Mouse (Mus musculus) lung, embryonic 16.5 days (tissue): Measurements from ENCODE around the gene Zfp553. TPM values are rescaled to one million over a fixed set of nuclear protein-coding genes. Genes with fewer than 3 reads are reported as not detected.

Experiments used
- ATAC-seq: fragments of 200-750 bp; cut with Nextera tagmentation; 2 replicates; pipeline ENCODE4 v1.8.0; 2017; ENCODE audit warnings: low read depth, mild to moderate bottlenecking, moderate library complexity
- H3K27ac ChIP-seq: fragments of 300-500 bp; sonication (generic); 2 replicates; pipeline ENCODE4 v1.5.1; 2014; ENCODE audit warnings: mild to moderate bottlenecking, control low read depth, low read length
- H3K27me3 ChIP-seq: fragments of 300-500 bp; sonication (generic); 2 replicates; pipeline ENCODE4 v1.6.1; 2014; ENCODE audit warnings: low read depth, low read length, mixed read lengths; ENCODE audit not compliant: control insufficient read depth, insufficient read depth
- H3K36me3 ChIP-seq: fragments of 300-500 bp; sonication (generic); 2 replicates; pipeline ENCODE4 v1.6.1; 2014; ENCODE audit warnings: low read length; ENCODE audit not compliant: control insufficient read depth, insufficient read depth
- H3K4me1 ChIP-seq: fragments of 300-500 bp; sonication (generic); replicated peaks from 2 replicates; pipeline ENCODE4 v1.6.1; 2014; ENCODE audit warnings: low read length, mixed read lengths; ENCODE audit not compliant: control insufficient read depth, insufficient read depth
- H3K4me2 ChIP-seq: fragments of 300-500 bp; sonication (generic); 2 replicates; pipeline ENCODE4 v1.6.1; 2014; ENCODE audit warnings: low read depth, low read length, control low read depth
- H3K4me3 ChIP-seq: fragments of 300-500 bp; sonication (generic); 2 replicates; pipeline ENCODE4 v1.5.1; 2014; ENCODE audit warnings: mild to moderate bottlenecking, low read length, control low read depth
- H3K9ac ChIP-seq: fragments of 300-500 bp; sonication (generic); 2 replicates; pipeline ENCODE4 v1.6.1; 2014; ENCODE audit warnings: low read length, control low read depth
- H3K9me3 ChIP-seq: fragments of 300-500 bp; sonication (generic); 2 replicates; pipeline ENCODE4 v1.6.1; 2016; ENCODE audit warnings: low read length; ENCODE audit not compliant: control insufficient read depth
- WGBS: fragments of 180-500 bp; shearing (Covaris S2); extraction: QIAGEN DNeasy Blood & Tissue Kit; methylation state at CpG from one replicate; pipeline ENCODE4 v1.1.7; 2014; 5-methylcytosine and 5-hydroxymethylcytosine counted together
- polyA plus RNA-seq: library from polyadenylated mRNA; unstranded; fragments of >200 nt; fragmentation: Nextera tagmentation; extraction: Ambion mirVana; gene quantifications from 2 replicates; pipeline ENCODE4 v1.2.1, GENCODE M21; 2015

The Zfp553 gene
- 27.7 and 32.3 TPM in 2 replicates for polyA plus RNA-seq

DNA sequence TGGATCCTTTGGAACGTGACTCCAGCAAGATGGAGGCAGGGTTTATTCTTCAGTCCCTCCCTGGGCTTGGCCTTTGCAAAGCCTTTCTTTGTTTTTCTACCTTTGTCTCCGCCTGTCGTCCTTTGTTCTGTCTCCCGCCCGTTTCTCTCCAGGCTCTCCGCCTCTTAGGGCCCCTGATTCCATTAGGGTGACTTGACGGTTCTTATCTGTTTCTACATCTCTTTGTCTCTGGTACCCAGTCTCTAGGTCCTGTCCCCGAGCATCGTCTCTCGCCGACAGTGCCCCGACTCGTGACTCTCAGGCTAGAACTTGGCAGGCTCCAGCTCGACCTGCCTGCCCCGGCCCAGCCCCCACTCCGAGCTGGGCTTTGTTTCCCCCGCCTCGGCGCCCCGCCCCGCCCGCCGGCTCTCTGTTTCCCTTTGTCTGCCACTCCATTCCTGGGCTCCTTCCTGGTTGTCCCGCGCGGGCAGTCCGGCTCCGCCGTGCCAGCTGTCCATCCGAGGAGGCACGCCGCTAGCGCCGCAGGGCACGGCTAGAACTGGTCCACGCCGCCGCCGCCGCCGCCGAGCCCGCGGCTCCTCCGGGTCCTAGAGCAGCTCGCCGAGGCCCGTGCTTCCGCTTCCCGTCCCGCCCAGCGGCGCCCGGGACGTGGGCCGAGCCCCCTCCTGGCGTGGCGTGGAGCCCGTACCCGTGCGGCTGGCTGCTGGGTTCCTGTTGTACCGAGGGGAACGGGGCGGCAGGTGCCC, at the start of gene Zfp553, which contains the start of gene Sept1:
Gene Zfp553, plus strand, starts transcription at position 440 of the 746 bp plus-strand sequence.
Gene Sept1, minus strand, starts transcription at position 509 of the 746 bp plus-strand sequence.
- H3K27ac ChIP-seq: peak within 1 kb of the TSS; percentile 99
- peak within 1 kb of the TSS; percentile 76 for H3K4me2 ChIP-seq
- H3K36me3 ChIP-seq: peaks cover 26% of the 10 kb centered on the region
- peak; percentile 94 for ATAC-seq
- WGBS: under 1% methylated on average over 61 of the region's 64 CpGs
- no peaks in the 10 kb centered on the region for H3K9me3 ChIP-seq
- H3K27me3 ChIP-seq: no peaks in the 10 kb centered on the region
- peak within 1 kb of the TSS; percentile 97 for H3K9ac ChIP-seq
- H3K4me1 ChIP-seq: peaks cover 26% of the 10 kb centered on the region
- H3K4me3 ChIP-seq: peak within 1 kb of the TSS; percentile 98

DNA sequence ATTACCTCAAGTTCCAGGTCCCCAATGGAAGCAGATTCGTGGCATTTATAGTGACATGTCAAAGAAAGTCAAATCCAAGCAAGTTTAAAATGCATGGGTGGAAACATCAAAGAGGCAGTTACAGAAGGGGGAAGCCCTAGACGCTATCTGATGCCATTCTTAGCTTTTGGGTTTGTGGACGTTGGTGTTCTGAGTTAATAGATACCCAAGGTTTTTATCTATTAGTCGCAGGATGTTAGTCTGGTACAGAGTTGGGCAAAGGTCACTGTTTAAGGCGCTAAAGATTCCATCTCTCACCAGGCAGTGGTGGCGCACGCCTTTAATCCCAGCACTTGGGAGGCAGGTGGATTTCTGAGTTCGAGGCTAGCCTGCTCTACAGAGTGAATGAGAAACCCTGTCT, 49.5 kb upstream of the Zfp553 start:
- Histone ChIP-seq H3K27ac (no peak overlapping the region), H3K9me3 (no peaks in the 10 kb centered on the region), H3K4me3 (no peak overlapping the region), H3K36me3 (no peaks in the 10 kb centered on the region), H3K9ac (no peak overlapping the region), H3K4me2 (no peak overlapping the region), H3K27me3 (no peaks in the 10 kb centered on the region), H3K4me1 (no peaks in the 10 kb centered on the region)
- ATAC-seq: no peak
- 53% methylated on average over 8 of the region's 8 CpGs for WGBS

DNA sequence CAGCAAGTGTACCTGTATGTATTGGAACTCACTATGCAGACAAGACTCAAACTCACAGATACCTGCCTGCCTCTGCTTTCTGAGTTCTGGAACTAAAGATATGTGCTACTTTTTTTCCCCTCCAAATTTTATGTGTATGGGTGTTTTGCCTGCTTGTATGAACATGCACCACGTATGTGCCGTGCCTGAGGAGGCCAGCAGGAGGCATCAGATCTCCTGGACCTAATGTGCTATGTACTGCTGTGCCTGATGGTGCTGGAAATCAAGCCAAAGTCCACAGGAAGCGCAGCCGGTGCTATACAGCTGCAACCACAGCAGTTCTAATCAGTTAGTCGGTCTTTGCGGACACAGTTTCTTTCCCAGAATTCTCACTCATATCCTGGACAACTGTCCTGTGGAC, 49.0 kb upstream of the Zfp553 start:
- Histone ChIP-seq H3K4me1 (no peaks in the 10 kb centered on the region), H3K9me3 (no peaks in the 10 kb centered on the region), H3K27me3 (no peaks in the 10 kb centered on the region), H3K9ac (no peak overlapping the region), H3K4me3 (no peak overlapping the region), H3K36me3 (no peaks in the 10 kb centered on the region), H3K4me2 (no peak overlapping the region), H3K27ac (no peak overlapping the region)
- 70% methylated on average over 6 of the region's 6 CpGs for WGBS
- no peak for ATAC-seq

DNA sequence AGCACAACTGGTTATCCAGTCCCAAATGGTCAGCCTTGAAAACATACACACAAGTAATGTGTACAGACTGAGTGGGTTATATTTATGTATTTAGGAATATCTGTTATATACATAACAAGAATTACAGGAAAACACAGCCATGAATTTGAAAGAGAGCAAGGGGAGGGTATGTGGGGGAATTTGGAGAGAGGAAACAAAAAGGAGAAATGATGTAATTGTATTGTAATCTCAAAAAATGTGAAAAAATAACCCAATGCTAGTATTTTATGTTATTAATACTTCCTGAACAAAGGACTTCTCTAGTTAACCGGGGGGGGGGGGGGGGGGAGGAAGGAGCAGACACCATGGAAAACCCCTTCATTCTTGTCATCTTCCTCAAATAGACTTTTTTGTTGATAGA, 48.1 kb upstream of the Zfp553 start:
- no peaks in the 10 kb centered on the region for H3K9me3 ChIP-seq
- no peak overlapping the region for H3K9ac ChIP-seq
- no peak overlapping the region for H3K4me3 ChIP-seq
- WGBS: 10% methylated on average over 1 of the region's 1 CpGs
- no peaks in the 10 kb centered on the region for H3K4me1 ChIP-seq
- no peak overlapping the region for H3K27ac ChIP-seq
- no peak overlapping the region for H3K4me2 ChIP-seq
- no peaks in the 10 kb centered on the region for H3K27me3 ChIP-seq
- H3K36me3 ChIP-seq: no peaks in the 10 kb centered on the region
- ATAC-seq: no peak

DNA sequence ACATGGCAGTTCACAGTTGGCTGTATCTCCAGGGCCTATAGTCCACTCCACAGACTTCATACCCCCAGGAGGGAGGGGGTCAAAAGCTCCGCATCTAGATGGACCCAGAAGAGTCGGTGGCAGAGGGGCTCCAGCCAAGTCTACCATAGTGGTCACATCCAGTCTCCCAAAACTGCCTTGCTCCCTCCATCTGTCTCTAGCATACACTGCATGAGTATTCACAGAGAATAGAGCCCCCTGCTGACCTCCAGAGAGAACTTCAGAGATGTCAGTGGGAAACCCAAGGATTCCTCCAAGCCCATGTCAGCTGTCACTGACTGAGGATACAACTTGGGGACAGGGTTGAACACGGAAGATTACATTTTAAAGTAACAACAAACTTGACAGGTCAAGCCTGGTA, 47.3 kb upstream of the Zfp553 start:
- 56% methylated on average over 3 of the region's 3 CpGs for WGBS
- Histone ChIP-seq H3K27me3 (no peaks in the 10 kb centered on the region), H3K9me3 (no peaks in the 10 kb centered on the region), H3K4me1 (no peaks in the 10 kb centered on the region), H3K4me2 (no peak overlapping the region), H3K4me3 (no peak overlapping the region), H3K27ac (no peak overlapping the region), H3K9ac (no peak overlapping the region), H3K36me3 (no peaks in the 10 kb centered on the region)
- 0 out of 2 replicates have a peak, but pooled peaks have one; percentile 43 for ATAC-seq

DNA sequence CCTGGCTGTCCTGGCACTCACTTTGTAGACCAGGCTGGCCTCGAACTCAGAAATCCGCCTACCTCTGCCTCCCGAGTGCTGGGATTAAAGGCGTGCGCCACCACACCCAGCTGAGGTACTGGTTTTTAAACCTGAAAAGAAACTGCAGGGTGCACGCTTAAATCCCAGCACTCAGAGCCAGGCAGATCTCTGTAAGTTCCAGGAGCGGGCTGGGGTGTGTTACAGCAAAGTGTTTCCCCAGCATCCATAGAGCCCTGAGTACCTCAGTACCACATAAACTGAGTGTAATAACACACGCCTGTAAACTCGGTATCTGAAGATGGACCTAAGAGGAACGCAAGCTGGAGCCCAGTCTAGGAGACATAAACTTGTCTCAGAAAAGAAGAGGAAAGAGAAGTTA, 45.5 kb upstream of the Zfp553 start:
- H3K9me3 ChIP-seq: no peaks in the 10 kb centered on the region
- 67% methylated on average over 9 of the region's 10 CpGs for WGBS
- H3K4me1 ChIP-seq: no peaks in the 10 kb centered on the region

DNA sequence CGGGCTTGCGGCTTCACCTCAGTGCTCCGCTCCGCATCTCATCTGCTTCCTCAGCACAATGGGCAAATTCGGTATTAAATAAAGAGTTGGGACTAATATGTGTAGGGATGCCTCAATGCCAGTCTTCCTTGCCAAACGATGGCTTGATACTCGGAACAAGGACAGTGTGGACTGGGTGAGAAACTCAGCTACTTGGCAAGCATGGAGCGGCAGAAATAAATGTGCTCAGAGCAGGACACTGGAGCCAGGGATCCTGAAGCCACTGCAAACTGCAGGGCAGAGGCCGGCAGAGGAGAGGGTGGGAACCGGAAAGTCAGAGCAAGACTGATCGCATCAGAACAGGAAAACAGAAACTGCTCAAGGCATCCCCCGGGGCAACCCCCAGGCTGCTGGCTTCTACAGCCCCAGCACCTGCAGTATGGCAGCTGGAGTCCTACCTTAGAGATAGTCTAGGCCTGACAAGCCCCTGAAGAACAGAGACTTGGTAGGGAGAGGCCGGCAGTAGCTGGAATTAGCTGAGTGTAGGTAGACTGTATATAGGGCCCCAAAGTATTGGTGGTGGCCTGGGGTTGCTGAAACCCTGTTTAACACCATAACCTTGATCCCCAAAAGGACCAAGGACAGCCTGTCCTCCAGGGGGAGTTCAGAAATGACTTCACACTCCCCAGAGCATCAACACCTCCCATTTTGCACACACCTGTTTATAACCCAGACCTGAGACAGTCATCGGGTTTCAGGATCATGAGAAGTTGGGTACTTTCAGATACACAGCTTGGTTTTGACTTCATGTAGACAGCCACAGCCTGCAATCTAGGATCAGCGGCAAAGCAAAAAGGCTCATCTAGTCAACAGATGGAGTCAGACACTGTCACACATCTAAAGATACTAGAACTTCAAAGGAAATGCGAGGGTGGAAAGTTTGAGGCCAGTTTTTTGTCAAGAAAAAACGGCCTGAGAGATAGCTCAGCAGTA, 44.3 kb upstream of the Zfp553 start:
- 78% methylated on average over 17 of the region's 17 CpGs for WGBS
- Histone ChIP-seq H3K4me3 (no peak overlapping the region), H3K9ac (no peak overlapping the region), H3K4me1 (no peaks in the 10 kb centered on the region), H3K4me2 (no peak overlapping the region), H3K36me3 (peaks cover 18% of the 10 kb centered on the region), H3K27ac (no peak overlapping the region), H3K27me3 (no peaks in the 10 kb centered on the region), H3K9me3 (no peaks in the 10 kb centered on the region)
- ATAC-seq: no peak

More for the DNA sequence above, 45.5 kb upstream of the Zfp553 start:
- no peak overlapping the region for H3K9ac ChIP-seq
- ATAC-seq: no peak
- H3K36me3 ChIP-seq: peaks cover 9% of the 10 kb centered on the region
- H3K4me3 ChIP-seq: no peak overlapping the region
- H3K27ac ChIP-seq: no peak overlapping the region
- H3K4me2 ChIP-seq: no peak overlapping the region
- no peaks in the 10 kb centered on the region for H3K27me3 ChIP-seq

DNA sequence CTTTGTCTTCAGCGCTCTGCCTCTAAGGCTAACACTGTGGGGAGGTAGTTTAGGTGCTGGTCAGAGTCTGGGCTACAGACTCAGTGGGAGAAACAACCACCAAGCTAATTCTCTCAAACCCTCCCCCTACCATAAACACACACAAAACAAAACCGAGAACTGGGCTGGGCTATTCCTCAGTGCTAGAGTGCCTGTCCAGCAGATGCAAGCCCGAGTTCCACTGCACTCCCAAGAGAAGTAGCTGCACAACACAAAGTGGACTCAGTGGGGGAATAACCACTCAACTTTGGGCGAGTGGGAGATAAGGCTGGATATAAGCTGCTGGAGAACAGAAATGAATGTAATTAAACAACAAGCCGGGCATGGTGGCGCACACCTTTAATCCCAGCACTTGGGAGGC, 42.2 kb upstream of the Zfp553 start:
- Histone ChIP-seq H3K27me3 (no peaks in the 10 kb centered on the region), H3K4me3 (no peak overlapping the region), H3K4me2 (no peak overlapping the region), H3K27ac (no peak overlapping the region), H3K36me3 (peaks cover 25% of the 10 kb centered on the region), H3K4me1 (peaks cover 10% of the 10 kb centered on the region), H3K9ac (no peak overlapping the region), H3K9me3 (no peaks in the 10 kb centered on the region)
- WGBS: 76% methylated on average over 6 of the region's 6 CpGs
- no peak for ATAC-seq

DNA sequence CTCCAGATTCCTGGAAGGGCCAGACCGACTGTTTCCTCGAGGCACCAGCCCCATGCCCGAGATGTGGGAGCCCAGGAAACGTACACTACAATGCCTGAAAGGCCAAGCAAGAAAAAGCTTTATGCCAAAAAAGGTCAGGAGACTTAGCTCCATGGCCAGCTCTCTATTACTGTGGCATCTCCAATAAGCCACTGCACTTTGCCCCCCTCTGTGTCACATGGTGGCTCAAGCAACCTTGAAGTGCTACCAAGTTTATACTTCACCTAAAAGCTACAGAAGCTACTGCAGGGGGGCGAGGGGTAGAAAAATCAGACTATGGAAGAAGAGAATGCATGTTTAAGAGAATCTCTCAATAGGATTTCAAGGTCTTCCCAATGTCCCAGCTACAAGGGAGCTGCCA, 39.9 kb upstream of the Zfp553 start:
- Histone ChIP-seq H3K4me2 (no peak overlapping the region), H3K27ac (no peak overlapping the region), H3K27me3 (no peaks in the 10 kb centered on the region), H3K36me3 (peaks cover 36% of the 10 kb centered on the region), H3K9ac (no peak overlapping the region), H3K4me3 (no peak overlapping the region), H3K4me1 (peaks cover 17% of the 10 kb centered on the region), H3K9me3 (no peaks in the 10 kb centered on the region)
- WGBS: 89% methylated on average over 5 of the region's 5 CpGs
- ATAC-seq: no peak
